Mouse (Mus musculus): ENCODE data around the gene Dync1i1. TPM values are rescaled to one million over a fixed set of nuclear protein-coding genes. Genes with fewer than 3 reads are reported as not detected.

Gene Dync1i1
- total RNA-seq, 2 experiments from 2014 or later: not detected

- no peak for ATAC-seq (replicated peaks; ENCODE audit: low FRiP score, poor library complexity, severe bottlenecking)
Observed at GRCm38 (mm10) chr6:5842466-5842865, 117.0 kb downstream of the Dync1i1 start.

GRCm38 (mm10) chr6:5846154-5846553, 120.7 kb downstream of the Dync1i1 start:
- ATAC-seq (replicated peaks; ENCODE audit: low FRiP score, poor library complexity, severe bottlenecking): no peak

GRCm38 (mm10) chr6:5854048-5854836, 128.8 kb downstream of the Dync1i1 start:
- no peak for ATAC-seq (replicated peaks; ENCODE audit: low FRiP score, poor library complexity, severe bottlenecking)

GRCm38 (mm10) chr6:5855526-5855925, 130.1 kb downstream of the Dync1i1 start:
- ATAC-seq (replicated peaks; ENCODE audit: low FRiP score, poor library complexity, severe bottlenecking): no peak

GRCm38 (mm10) chr6:5858371-5858770, 132.9 kb downstream of the Dync1i1 start:
- ATAC-seq (replicated peaks; ENCODE audit: low FRiP score, poor library complexity, severe bottlenecking): no peak

- ATAC-seq (replicated peaks; ENCODE audit: low FRiP score, poor library complexity, severe bottlenecking): no peak
Observed at GRCm38 (mm10) chr6:5858901-5859598, 133.6 kb downstream of the Dync1i1 start.

GRCm38 (mm10) chr6:5859630-5860029, 134.2 kb downstream of the Dync1i1 start:
- no peak for ATAC-seq (replicated peaks; ENCODE audit: low FRiP score, poor library complexity, severe bottlenecking)

GRCm38 (mm10) chr6:5866091-5866490, 140.7 kb downstream of the Dync1i1 start:
- no peak for ATAC-seq (replicated peaks; ENCODE audit: low FRiP score, poor library complexity, severe bottlenecking)

- no peak for ATAC-seq (replicated peaks; ENCODE audit: low FRiP score, poor library complexity, severe bottlenecking)
Observed at GRCm38 (mm10) chr6:5867221-5867620, 141.8 kb downstream of the Dync1i1 start.

- ATAC-seq (replicated peaks; ENCODE audit: low FRiP score, poor library complexity, severe bottlenecking): no peak
Observed at GRCm38 (mm10) chr6:5871060-5871459, 145.6 kb downstream of the Dync1i1 start.

- no peak for ATAC-seq (replicated peaks; ENCODE audit: low FRiP score, poor library complexity, severe bottlenecking)
Observed at GRCm38 (mm10) chr6:5871581-5872298, 146.3 kb downstream of the Dync1i1 start.

GRCm38 (mm10) chr6:5889341-5889740, 163.9 kb downstream of the Dync1i1 start:
- no peak for ATAC-seq (replicated peaks; ENCODE audit: low FRiP score, poor library complexity, severe bottlenecking)

GRCm38 (mm10) chr6:5911295-5911694, 185.9 kb downstream of the Dync1i1 start:
- ATAC-seq (replicated peaks; ENCODE audit: low FRiP score, poor library complexity, severe bottlenecking): no peak

- ATAC-seq (replicated peaks; ENCODE audit: low FRiP score, poor library complexity, severe bottlenecking): no peak
Observed at GRCm38 (mm10) chr6:5915028-5915427, 189.6 kb downstream of the Dync1i1 start.

- no peak for ATAC-seq (replicated peaks; ENCODE audit: low FRiP score, poor library complexity, severe bottlenecking)
Observed at GRCm38 (mm10) chr6:5920670-5921069, 195.2 kb downstream of the Dync1i1 start.

GRCm38 (mm10) chr6:5922676-5923075, 197.2 kb downstream of the Dync1i1 start:
- no peak for ATAC-seq (replicated peaks; ENCODE audit: low FRiP score, poor library complexity, severe bottlenecking)

- no peak for ATAC-seq (replicated peaks; ENCODE audit: low FRiP score, poor library complexity, severe bottlenecking)
Observed at GRCm38 (mm10) chr6:5923148-5923547, 197.7 kb downstream of the Dync1i1 start.

- ATAC-seq (replicated peaks; ENCODE audit: low FRiP score, poor library complexity, severe bottlenecking): no peak
Observed at GRCm38 (mm10) chr6:5930140-5930539, 204.7 kb downstream of the Dync1i1 start.

- ATAC-seq (replicated peaks; ENCODE audit: low FRiP score, poor library complexity, severe bottlenecking): no peak
Observed at GRCm38 (mm10) chr6:5935587-5936353, 210.3 kb downstream of the Dync1i1 start.
